Mouse (Mus musculus) hindbrain, embryonic 10.5 days (tissue): ENCODE data around the gene Sox5. TPM values are rescaled to one million over a fixed set of nuclear protein-coding genes. Genes with fewer than 3 reads are reported as not detected.

ENCODE experiments used
- DNase-seq: peaks from one replicate; pipeline ENCODE4 v3.0.0-alpha.2; 2017; ENCODE audit warnings: low spot score
- H3K27ac ChIP-seq: fragments of 300-500 bp; sonication (generic); 2 replicates; pipeline ENCODE4 v1.5.1; 2016; ENCODE audit warnings: mild to moderate bottlenecking, moderate library complexity
- H3K27me3 ChIP-seq: fragments of 300-500 bp; sonication (generic); 2 replicates; pipeline ENCODE4 v1.6.1; 2016; ENCODE audit warnings: mild to moderate bottlenecking; ENCODE audit not compliant: poor library complexity, insufficient read depth, severe bottlenecking
- H3K36me3 ChIP-seq: fragments of 300-500 bp; sonication (generic); 2 replicates; pipeline ENCODE4 v1.6.1; 2016; ENCODE audit warnings: mild to moderate bottlenecking, moderate library complexity
- H3K4me1 ChIP-seq: fragments of 300-500 bp; sonication (generic); replicated peaks from 2 replicates; pipeline ENCODE4 v1.6.1; 2016; ENCODE audit warnings: mild to moderate bottlenecking
- H3K4me3 ChIP-seq: fragments of 300-500 bp; sonication (generic); 2 replicates; pipeline ENCODE4 v1.5.1; 2016; ENCODE audit warnings: mild to moderate bottlenecking, moderate library complexity
- H3K9me3 ChIP-seq: fragments of 300-500 bp; sonication (generic); 2 replicates; pipeline ENCODE4 v1.6.1; 2016; ENCODE audit warnings: mild to moderate bottlenecking, moderate library complexity
- WGBS: fragments of 180-500 bp; shearing (Covaris S2); methylation state at CpG from one replicate; pipeline ENCODE4 v1.1.7; 2016; 5-methylcytosine and 5-hydroxymethylcytosine counted together
- polyA plus RNA-seq: library from polyadenylated mRNA; unstranded; fragments of >200 nt; fragmentation: Nextera tagmentation; extraction: Ambion mirVana; gene quantifications from 2 replicates; pipeline ENCODE4 v1.2.1, GENCODE M21; 2016

Sox5 gene
- polyA plus RNA-seq, 1 experiment from 2014 or later: 30.6 TPM

DNA sequence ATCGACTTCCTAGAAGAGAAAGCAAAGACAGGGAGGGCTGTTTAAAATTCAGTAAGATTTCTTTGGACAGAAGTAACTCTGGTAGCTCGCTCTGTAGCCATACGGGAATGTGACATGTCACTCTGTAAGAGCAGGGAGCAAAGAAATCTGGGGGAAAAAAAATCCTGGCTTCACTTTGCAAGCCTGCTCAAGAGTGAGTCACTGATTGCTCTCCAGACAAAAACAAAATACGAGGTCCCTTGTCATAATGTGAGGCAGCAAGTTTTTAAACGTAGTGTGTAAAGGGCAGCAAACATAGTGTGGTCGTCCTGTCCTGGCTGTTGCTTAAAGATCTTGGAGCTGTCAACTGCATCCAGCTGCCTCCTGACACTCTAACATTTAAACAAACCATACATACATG lies 665.1 kb downstream of the Sox5 start:
- H3K4me1 ChIP-seq: peaks cover 2% of the 10 kb centered on the region
- 86% methylated on average over 6 of the region's 6 CpGs for WGBS
- H3K4me3 ChIP-seq: no peak overlapping the region
- no peaks in the 10 kb centered on the region for H3K9me3 ChIP-seq
- H3K27me3 ChIP-seq: no peaks in the 10 kb centered on the region
- peaks cover 4% of the 10 kb centered on the region; the same call in 1 of the 2 replicates for H3K36me3 ChIP-seq
- H3K27ac ChIP-seq: no peak overlapping the region
- no peak for DNase-seq

DNA sequence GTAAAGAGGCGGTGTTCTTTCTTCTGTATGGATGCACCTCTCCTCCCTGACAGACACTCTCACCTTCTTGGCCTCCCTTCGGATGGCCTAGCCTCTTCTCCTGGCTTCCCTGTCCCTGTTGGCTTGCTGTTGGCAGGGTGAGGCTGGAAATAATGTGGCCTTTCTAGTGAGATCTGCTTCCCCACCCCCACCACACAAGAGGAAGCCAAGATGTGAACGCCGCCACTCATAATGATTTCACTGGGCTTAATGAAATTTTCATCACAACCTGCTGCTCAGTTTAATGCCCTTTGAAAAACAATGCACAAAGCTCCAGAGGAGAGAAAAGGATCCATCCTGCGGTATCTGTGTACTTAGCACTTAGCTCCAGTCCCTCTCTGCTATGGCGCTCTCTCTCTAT lies 670.2 kb downstream of the Sox5 start:
- H3K36me3 ChIP-seq: peaks cover 4% of the 10 kb centered on the region; the same call in 1 of the 2 replicates
- H3K27ac ChIP-seq: no peak overlapping the region
- 81% methylated on average over 6 of the region's 6 CpGs for WGBS
- peaks cover 21% of the 10 kb centered on the region for H3K4me1 ChIP-seq
- no peaks in the 10 kb centered on the region for H3K9me3 ChIP-seq
- no peak overlapping the region for H3K4me3 ChIP-seq
- no peak for DNase-seq
- H3K27me3 ChIP-seq: no peaks in the 10 kb centered on the region

DNA sequence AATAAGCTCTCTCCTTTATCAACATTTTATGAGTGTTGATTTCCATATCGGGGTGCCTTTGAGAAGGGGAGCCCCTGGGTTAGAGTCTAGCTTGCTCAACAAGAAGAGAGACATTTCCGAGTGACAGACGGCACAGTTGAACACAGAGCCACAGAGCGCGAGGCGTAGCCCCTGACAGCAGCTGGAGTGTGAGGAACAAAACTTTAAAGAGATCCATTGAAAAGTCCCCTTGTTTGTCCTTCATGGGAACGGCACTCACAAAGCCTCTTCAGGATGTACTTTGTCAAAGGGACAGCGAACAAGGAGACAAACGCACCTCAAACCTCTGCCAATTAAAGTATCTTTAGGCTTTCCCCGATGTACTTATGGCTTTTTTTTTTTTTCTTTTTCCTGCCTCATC lies 674.9 kb downstream of the Sox5 start:
- H3K27ac ChIP-seq: no peak overlapping the region
- 0 out of 2 replicates have a peak overlapping the region, but pooled peaks have one; percentile 2 for H3K4me3 ChIP-seq
- no peaks in the 10 kb centered on the region for H3K27me3 ChIP-seq
- WGBS: 27% methylated on average over 10 of the region's 10 CpGs
- H3K36me3 ChIP-seq: no peaks in the 10 kb centered on the region; the same call in 1 of the 2 replicates
- peak; percentile 29 for DNase-seq
- H3K4me1 ChIP-seq: peaks cover 24% of the 10 kb centered on the region
- no peaks in the 10 kb centered on the region for H3K9me3 ChIP-seq

DNA sequence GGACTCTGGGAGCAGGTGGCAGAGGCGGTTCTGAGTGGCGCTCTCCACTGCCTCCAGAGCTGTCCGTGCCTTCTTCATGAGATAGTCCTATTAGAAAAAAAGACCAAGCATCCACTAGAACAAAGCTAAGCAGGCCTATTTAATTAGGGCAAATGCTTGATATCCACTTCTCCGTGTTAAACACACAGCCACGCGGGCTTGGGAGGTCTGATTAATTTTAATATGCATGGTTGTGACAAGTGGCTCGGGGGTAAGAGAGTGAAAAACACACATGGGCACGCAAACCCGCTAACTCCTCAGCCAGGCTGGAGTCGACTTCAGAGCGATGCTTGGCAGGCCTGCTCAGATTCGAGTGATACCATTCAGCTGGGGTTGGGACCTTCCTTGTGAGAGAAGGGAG lies 676.1 kb downstream of the Sox5 start:
- no peak for DNase-seq
- Histone ChIP-seq H3K27me3 (no peaks in the 10 kb centered on the region), H3K36me3 (peaks cover 4% of the 10 kb centered on the region; the same call in 1 of the 2 replicates), H3K27ac (no peak overlapping the region), H3K4me3 (no peak overlapping the region), H3K9me3 (0 out of 2 replicates have a peak, but pooled peaks cover 3% of the 10 kb centered on the region), H3K4me1 (peaks cover 18% of the 10 kb centered on the region)
- 92% methylated on average over 12 of the region's 12 CpGs for WGBS

DNA sequence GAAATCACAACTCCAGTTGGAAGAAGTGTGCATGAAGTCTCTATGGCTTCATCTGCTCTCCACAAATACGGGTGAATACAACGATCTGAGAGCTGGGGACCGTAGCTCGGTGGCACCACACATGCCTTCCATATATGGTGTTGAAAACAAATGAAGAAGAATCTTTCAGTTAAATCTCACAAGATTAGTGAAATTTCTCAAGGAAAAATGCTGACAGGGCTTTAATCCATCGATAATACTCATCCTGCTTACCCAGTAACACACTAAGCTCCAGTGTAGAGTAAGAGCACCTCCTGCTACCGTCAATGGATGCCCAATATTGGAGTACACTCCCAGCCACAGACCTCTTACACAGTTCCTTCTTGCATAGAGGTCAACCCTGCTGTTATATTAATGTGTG lies 678.2 kb downstream of the Sox5 start:
- no peak for DNase-seq
- Histone ChIP-seq H3K9me3 (0 out of 2 replicates have a peak, but pooled peaks cover 3% of the 10 kb centered on the region), H3K4me1 (peaks cover 18% of the 10 kb centered on the region), H3K27me3 (no peaks in the 10 kb centered on the region), H3K36me3 (peaks cover 4% of the 10 kb centered on the region; the same call in 1 of the 2 replicates), H3K27ac (no peak overlapping the region), H3K4me3 (no peak overlapping the region)
- 95% methylated on average over 6 of the region's 6 CpGs for WGBS

DNA sequence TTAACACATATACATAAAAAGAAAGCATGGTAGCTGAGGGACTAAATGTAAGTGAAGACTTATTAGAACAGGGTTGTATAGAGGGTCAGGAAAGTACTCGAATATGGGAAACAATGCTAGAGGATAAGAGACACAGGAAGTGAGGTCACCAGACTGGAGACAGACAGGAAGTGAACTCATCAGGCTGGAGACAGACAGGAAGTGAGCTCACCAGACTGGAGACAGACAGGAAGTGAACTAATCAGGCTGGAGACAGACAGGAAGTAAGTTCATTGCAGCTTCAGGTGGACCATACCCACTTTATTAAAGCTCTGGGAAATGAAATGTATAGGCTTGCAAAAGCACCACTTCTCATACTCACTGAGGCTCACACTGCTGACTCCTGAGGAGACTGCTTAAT lies 680.9 kb downstream of the Sox5 start:
- WGBS: 88% methylated on average over 1 of the region's 1 CpGs
- Histone ChIP-seq H3K4me1 (peaks cover 4% of the 10 kb centered on the region; the same call in 1 of the 2 replicates), H3K36me3 (peaks cover 4% of the 10 kb centered on the region; the same call in 1 of the 2 replicates), H3K27ac (no peak overlapping the region), H3K4me3 (no peak overlapping the region), H3K9me3 (0 out of 2 replicates have a peak, but pooled peaks cover 3% of the 10 kb centered on the region), H3K27me3 (no peaks in the 10 kb centered on the region)
- DNase-seq: no peak

DNA sequence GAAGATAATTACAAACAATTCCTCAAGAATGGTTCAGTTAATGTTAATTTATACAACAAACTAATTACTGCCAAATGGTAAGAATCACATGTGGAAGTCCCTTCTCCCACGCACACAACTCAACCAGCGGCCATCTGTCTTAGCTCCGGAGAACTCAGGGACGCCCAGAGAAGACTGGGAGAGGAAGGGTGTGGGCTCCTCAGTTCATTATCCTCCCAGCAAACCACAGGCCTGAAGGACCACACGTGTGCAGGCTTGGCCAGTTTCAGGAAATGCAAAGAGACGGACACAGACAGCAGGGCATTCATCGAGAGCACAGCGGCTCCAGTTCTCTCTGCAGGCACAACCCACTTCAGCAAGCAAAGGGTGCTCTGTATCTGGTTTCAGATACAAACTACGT lies 683.7 kb downstream of the Sox5 start:
- Histone ChIP-seq H3K27ac (no peak overlapping the region), H3K4me3 (no peak overlapping the region), H3K36me3 (0 out of 2 replicates have a peak, but pooled peaks cover 4% of the 10 kb centered on the region), H3K4me1 (peaks cover 23% of the 10 kb centered on the region), H3K27me3 (no peaks in the 10 kb centered on the region), H3K9me3 (0 out of 2 replicates have a peak, but pooled peaks cover 3% of the 10 kb centered on the region)
- 53% methylated on average over 9 of the region's 9 CpGs for WGBS
- DNase-seq: peak; percentile 28

DNA sequence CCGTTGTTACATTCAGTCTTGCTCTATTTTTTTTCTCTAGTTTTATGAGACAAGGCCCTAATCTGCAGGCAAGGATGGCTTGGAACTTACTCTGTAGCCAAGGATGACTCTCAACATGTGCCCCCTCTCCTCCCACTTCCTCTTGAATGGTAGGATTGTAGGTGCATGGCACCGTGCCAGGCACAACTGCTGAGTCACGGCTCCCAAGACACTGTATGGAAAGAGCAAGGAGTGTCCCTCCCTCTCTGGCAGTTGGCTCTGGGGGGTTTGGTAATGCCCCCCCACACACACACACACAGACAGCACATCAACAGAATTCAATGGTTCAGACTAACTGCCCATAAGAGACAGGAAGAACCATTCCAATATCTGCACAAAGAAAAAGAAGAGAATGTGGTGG lies 693.5 kb downstream of the Sox5 start:
- no peak for DNase-seq
- Histone ChIP-seq H3K9me3 (no peaks in the 10 kb centered on the region), H3K4me1 (peaks cover 4% of the 10 kb centered on the region), H3K4me3 (no peak overlapping the region), H3K36me3 (no peaks in the 10 kb centered on the region), H3K27ac (no peak overlapping the region), H3K27me3 (no peaks in the 10 kb centered on the region)
- 83% methylated on average over 3 of the region's 3 CpGs for WGBS

DNA sequence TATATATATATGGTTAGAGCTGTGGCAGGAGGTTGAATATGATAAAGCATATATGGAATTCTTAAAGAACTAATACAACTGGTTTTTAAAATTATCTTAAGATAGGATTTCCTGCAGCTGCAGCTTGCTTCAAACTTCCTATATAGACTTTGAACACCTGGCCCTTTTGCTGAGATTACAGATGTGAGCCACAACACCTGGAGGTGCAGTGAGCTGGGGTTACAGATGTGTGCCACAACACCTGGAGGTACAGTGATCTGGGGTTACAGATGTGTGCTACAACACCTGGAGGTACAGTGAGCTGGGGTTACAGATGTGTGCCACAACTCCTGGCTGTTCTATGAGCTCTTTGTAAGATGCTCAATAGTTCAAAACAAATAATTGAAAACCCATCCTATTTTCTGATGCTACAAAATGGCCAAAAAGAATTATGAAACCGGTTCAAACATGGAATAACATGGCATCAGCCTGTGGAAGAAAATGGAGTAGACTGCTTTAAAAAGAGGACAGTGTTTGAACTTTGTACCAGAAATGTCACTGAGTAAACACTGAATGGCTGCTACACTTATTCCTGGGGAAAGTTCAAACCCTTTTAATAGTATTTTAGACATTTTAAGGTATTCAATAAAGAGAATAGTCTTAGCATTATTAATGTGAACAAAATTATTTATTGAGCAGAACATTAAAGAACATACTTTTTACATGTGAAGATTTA lies 695.5 kb downstream of the Sox5 start:
- no peak for DNase-seq
- H3K4me3 ChIP-seq: no peak overlapping the region
- H3K27ac ChIP-seq: no peak overlapping the region
- 80% methylated on average over 1 of the region's 1 CpGs for WGBS
- peaks cover 4% of the 10 kb centered on the region for H3K4me1 ChIP-seq
- no peaks in the 10 kb centered on the region for H3K27me3 ChIP-seq
- no peaks in the 10 kb centered on the region for H3K36me3 ChIP-seq
- no peaks in the 10 kb centered on the region for H3K9me3 ChIP-seq

DNA sequence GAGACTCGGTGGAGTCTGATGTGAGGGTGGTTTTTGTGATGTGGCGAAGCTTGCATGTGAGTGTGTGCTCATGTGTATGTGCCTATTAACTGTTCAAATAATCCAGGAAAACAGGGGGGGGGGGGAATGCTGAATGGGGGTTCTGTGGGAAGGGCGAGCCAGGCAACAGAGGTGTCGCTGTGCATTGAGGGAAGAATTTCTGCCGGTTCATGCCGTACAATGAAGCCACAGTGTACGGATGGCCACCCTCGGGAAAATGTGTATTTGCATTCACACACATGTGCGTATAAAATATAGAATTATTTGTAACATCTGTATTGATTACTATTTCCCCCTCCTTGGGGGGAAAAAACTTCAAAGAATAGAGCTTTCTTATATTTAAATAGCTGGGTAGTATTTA lies 699.5 kb downstream of the Sox5 start:
- WGBS: 88% methylated on average over 9 of the region's 9 CpGs
- H3K36me3 ChIP-seq: no peaks in the 10 kb centered on the region
- no peaks in the 10 kb centered on the region for H3K27me3 ChIP-seq
- no peak overlapping the region for H3K4me3 ChIP-seq
- H3K9me3 ChIP-seq: no peaks in the 10 kb centered on the region
- H3K27ac ChIP-seq: no peak overlapping the region
- DNase-seq: no peak
- no peaks in the 10 kb centered on the region for H3K4me1 ChIP-seq

DNA sequence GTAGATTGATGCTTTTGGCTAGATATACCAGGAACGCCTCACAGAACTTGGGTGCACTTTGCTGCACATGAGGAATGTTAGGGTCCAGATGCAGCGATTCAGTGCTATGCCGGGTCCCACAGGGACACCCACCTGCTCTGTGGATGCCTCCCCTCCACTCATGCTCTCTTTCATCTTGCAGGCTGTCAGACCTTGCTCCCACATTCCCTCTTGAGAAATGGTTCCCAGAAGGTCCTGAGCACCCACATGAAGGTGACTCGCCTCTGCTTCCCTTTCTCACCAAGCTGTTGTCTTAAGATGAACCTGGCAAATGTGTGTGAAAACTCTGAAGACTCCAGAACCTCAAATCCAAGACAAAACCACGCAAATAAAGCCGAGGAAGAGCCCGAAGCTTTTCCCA lies 704.0 kb downstream of the Sox5 start:
- no peaks in the 10 kb centered on the region for H3K9me3 ChIP-seq
- H3K4me1 ChIP-seq: no peaks in the 10 kb centered on the region
- no peak for DNase-seq
- H3K4me3 ChIP-seq: no peak overlapping the region
- WGBS: 93% methylated on average over 7 of the region's 7 CpGs
- no peak overlapping the region for H3K27ac ChIP-seq
- no peaks in the 10 kb centered on the region for H3K27me3 ChIP-seq
- H3K36me3 ChIP-seq: no peaks in the 10 kb centered on the region

DNA sequence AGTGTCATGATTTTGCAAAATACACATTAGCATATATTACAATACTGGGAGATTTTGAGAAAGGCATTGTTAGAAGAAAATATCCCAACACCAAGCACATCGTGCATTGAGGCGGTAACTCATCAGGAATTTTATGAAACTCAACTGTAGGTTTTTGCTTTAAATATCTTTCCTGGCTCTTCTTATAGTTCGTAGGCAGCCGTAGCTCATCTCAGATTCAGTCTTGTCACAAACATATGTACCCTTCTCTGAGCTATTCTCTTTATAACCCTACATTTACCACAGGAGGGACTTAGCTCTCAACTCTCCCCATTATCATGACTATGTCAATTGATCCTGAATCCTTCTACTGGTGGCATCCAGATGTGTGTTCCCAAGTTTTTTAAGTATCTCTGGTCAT lies 705.4 kb downstream of the Sox5 start:
- H3K9me3 ChIP-seq: no peaks in the 10 kb centered on the region
- DNase-seq: no peak
- WGBS: 94% methylated on average over 4 of the region's 4 CpGs

DNA sequence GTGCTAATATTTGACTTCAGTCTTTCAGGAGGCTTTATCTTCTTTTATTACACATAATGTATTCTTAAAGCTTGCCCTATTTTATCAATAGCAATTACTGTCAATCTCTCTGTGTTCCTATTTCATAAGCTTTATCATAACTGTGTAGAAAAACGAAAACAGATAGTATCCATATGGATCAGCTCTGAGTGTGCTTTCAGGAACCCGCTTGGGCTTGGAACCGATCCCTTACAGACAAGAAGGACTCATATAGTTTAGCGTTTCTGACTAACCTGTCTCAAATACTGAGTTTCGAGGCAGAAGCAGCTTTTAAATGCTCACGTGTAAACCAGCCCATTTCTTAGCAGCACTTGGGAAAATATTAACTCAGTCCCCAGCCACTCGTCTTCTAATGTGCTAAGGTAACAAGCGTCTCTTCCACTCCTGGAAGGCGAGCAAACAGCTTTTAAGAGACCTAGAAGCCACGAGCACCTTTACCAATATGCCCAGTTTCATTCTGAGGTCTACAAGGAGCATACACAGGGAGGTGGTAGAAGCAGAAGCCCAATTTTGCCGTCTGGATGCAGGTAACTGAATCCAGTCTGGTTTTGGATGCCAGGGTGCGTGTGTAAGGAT lies 706.3 kb downstream of the Sox5 start:
- 91% methylated on average over 12 of the region's 12 CpGs for WGBS
- Histone ChIP-seq H3K27me3 (no peaks in the 10 kb centered on the region), H3K9me3 (no peaks in the 10 kb centered on the region), H3K4me3 (no peak overlapping the region), H3K27ac (no peak overlapping the region), H3K36me3 (no peaks in the 10 kb centered on the region), H3K4me1 (no peaks in the 10 kb centered on the region)
- DNase-seq: no peak

More for the DNA sequence above, 705.4 kb downstream of the Sox5 start:
- H3K27ac ChIP-seq: no peak overlapping the region
- no peaks in the 10 kb centered on the region for H3K36me3 ChIP-seq
- no peaks in the 10 kb centered on the region for H3K27me3 ChIP-seq
- no peaks in the 10 kb centered on the region for H3K4me1 ChIP-seq
- H3K4me3 ChIP-seq: no peak overlapping the region
